Mouse (Mus musculus) spleen, adult 2 months (tissue): ENCODE results near the gene Plxnb3.

Experiments
- CTCF ChIP-seq: fragments of 200-500 bp; IDR thresholded peaks from 2 replicates; pipeline ENCODE4 v1.5.1; 2011; ENCODE audit warnings: mild to moderate bottlenecking, inconsistent platforms; ENCODE audit not compliant: insufficient read depth, insufficient read length, insufficient replicate concordance; ENCODE audit errors: extremely low read depth
- POLR2A ChIP-seq: fragments of 200-500 bp; IDR thresholded peaks from 2 replicates; pipeline ENCODE4 v1.6.1; 2011; ENCODE audit warnings: low read depth, low read length, inconsistent platforms

DNA sequence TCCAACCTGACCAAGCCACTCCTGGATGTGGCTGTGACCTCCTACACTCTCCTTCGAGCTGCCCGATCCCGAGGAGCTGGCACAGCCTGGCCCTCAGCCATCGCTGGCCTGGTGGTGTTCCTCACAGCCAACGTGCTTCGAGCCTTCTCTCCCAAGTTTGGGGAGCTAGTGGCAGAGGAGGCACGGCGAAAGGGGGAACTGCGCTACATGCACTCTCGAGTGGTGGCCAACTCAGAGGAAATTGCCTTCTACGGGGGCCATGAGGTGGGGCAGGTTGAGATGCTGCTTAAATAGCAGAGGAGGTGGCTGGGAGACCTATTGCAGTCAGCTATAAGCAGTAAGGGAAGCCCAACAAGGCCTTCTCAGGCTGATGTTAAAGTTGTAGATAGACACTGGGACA is 39.2 kb upstream of the Plxnb3 start:
- peak; percentile 18; the same call in 1 of the 2 replicates for TF ChIP-seq POLR2A
- no peak for TF ChIP-seq CTCF
